Mouse (Mus musculus) testis, adult 2 months (tissue): ENCODE measurements around the gene Cnot10. TPM values are rescaled to one million over a fixed set of nuclear protein-coding genes. Genes with fewer than 3 reads are reported as not detected.
A peak's percentile ranks its signal among the peaks of the same experiment; 100 is the strongest.

Experiments
- H3K27ac ChIP-seq: fragments of 200-500 bp; 2 replicates; pipeline ENCODE4 v1.5.1; 2012; ENCODE audit warnings: low read depth, low read length; ENCODE audit not compliant: control insufficient read depth, insufficient read depth
- H3K27me3 ChIP-seq: fragments of 200-500 bp; 2 replicates; pipeline ENCODE4 v1.6.1; 2012; ENCODE audit warnings: mild to moderate bottlenecking, low read length, moderate library complexity; ENCODE audit not compliant: control insufficient read depth, insufficient read depth
- H3K36me3 ChIP-seq: fragments of 200-500 bp; 2 replicates; pipeline ENCODE4 v1.6.1; 2012; ENCODE audit warnings: mild to moderate bottlenecking, low read length; ENCODE audit not compliant: control insufficient read depth, insufficient read depth
- H3K4me1 ChIP-seq: fragments of 200-500 bp; 2 replicates; pipeline ENCODE4 v1.6.1; 2012; ENCODE audit warnings: low read length; ENCODE audit not compliant: control insufficient read depth, insufficient read depth
- H3K4me3 ChIP-seq: fragments of 200-500 bp; 2 replicates; pipeline ENCODE4 v1.5.1; 2012; ENCODE audit warnings: low read depth, mild to moderate bottlenecking, low read length, moderate library complexity, mixed read lengths; ENCODE audit not compliant: control insufficient read depth
- CTCF ChIP-seq: fragments of 200-500 bp; IDR thresholded peaks from 2 replicates; pipeline ENCODE4 v1.5.1; 2012; ENCODE audit warnings: low read depth, mild to moderate bottlenecking, inconsistent platforms, low read length, moderate library complexity; ENCODE audit not compliant: control insufficient read depth, insufficient read depth, insufficient replicate concordance
- POLR2A ChIP-seq: fragments of 200-500 bp; IDR thresholded peaks from 2 replicates; pipeline ENCODE4 v1.6.1; 2012; ENCODE audit warnings: low read depth, mild to moderate bottlenecking, inconsistent platforms, low read length, moderate library complexity; ENCODE audit not compliant: control insufficient read depth
- polyA plus RNA-seq: library from polyadenylated mRNA; depleted of rRNA; stranded (reverse); fragments of >200 nt; gene quantifications from 2 replicates; pipeline ENCODE4 v1.2.3, GENCODE M21; 2012

Cnot10 gene
- polyA plus RNA-seq, 1 experiment: 40.1 TPM

- Histone ChIP-seq H3K4me3 (no peak overlapping the region), H3K4me1 (peaks cover 7% of the 10 kb centered on the region), H3K27ac (no peak overlapping the region), H3K27me3 (no peaks in the 10 kb centered on the region), H3K36me3 (no peaks in the 10 kb centered on the region)
- no peak for TF ChIP-seq POLR2A
- no peak for TF ChIP-seq CTCF
Measured at GRCm38 (mm10) chr9:114666858-114667257, 26.9 kb upstream of the Cnot10 start.

- no peaks in the 10 kb centered on the region for H3K36me3 ChIP-seq
- TF ChIP-seq CTCF: no peak
- TF ChIP-seq POLR2A: no peak
- H3K27ac ChIP-seq: no peak overlapping the region
- H3K4me3 ChIP-seq: peak overlapping the region; percentile 3
- peaks cover 12% of the 10 kb centered on the region for H3K4me1 ChIP-seq
- no peaks in the 10 kb centered on the region for H3K27me3 ChIP-seq
Measured at GRCm38 (mm10) chr9:114663782-114664181, 23.8 kb upstream of the Cnot10 start.

- Histone ChIP-seq H3K4me1 (peaks cover 12% of the 10 kb centered on the region), H3K27me3 (no peaks in the 10 kb centered on the region), H3K4me3 (no peak overlapping the region), H3K27ac (no peak overlapping the region), H3K36me3 (no peaks in the 10 kb centered on the region)
- TF ChIP-seq POLR2A (no peak), CTCF (no peak)
Measured at GRCm38 (mm10) chr9:114661991-114662390, 22.0 kb upstream of the Cnot10 start.

GRCm38 (mm10) chr9:114660983-114661382 lies 21.0 kb upstream of the Cnot10 start:
- no peaks in the 10 kb centered on the region for H3K36me3 ChIP-seq
- H3K27me3 ChIP-seq: no peaks in the 10 kb centered on the region
- peaks cover 12% of the 10 kb centered on the region for H3K4me1 ChIP-seq
- no peak overlapping the region for H3K27ac ChIP-seq
- no peak for TF ChIP-seq CTCF
- no peak overlapping the region for H3K4me3 ChIP-seq

DNA sequence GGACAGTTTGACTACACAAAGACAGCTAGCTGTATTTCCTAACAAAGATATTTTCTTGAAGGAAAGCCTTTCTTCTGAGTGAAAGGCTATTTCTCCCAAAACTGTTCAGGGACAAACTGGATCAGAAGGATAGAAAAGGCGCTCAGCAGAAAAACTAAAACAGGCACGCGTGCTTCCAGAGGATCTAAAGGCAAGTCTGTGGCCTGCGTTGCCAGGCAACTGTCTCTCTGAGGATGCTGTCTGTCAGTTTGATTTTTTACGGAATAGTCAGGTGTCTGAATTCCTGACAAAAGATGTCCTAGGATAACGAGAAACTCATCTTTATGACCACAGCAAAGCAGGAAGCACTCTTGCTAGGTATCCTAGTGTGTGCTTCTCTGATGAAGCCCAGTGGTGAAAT lies 20.5 kb upstream of the Cnot10 start:
- no peak overlapping the region for H3K4me3 ChIP-seq
- TF ChIP-seq CTCF (no peak), POLR2A (no peak)
- H3K27me3 ChIP-seq: no peaks in the 10 kb centered on the region
- H3K4me1 ChIP-seq: peaks cover 12% of the 10 kb centered on the region
- no peaks in the 10 kb centered on the region for H3K36me3 ChIP-seq
- no peak overlapping the region for H3K27ac ChIP-seq

DNA sequence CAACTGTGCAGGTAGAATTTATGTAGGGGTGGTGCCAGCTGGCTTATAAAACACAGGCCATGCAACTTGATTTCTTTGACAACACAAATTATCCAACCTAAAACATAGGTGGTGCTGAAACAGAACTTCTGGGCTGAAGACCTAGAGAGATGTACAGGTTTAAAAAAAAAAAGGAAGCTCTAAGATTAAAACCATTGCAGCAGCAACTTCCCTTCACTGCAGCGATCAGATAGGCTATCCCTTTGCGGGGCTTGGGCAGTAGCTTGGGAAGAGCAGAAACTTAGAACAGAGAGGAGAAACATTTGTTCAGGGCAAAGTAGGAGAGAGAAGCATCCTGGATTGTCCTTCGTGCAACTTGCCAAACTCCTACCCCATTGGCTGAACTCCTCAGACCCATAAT lies 16.7 kb upstream of the Cnot10 start:
- H3K36me3 ChIP-seq: no peaks in the 10 kb centered on the region
- H3K4me1 ChIP-seq: peaks cover 5% of the 10 kb centered on the region; the same call in 1 of the 2 replicates
- no peak overlapping the region for H3K27ac ChIP-seq
- H3K27me3 ChIP-seq: no peaks in the 10 kb centered on the region
- TF ChIP-seq POLR2A: no peak
- TF ChIP-seq CTCF: no peak
- H3K4me3 ChIP-seq: no peak overlapping the region

DNA sequence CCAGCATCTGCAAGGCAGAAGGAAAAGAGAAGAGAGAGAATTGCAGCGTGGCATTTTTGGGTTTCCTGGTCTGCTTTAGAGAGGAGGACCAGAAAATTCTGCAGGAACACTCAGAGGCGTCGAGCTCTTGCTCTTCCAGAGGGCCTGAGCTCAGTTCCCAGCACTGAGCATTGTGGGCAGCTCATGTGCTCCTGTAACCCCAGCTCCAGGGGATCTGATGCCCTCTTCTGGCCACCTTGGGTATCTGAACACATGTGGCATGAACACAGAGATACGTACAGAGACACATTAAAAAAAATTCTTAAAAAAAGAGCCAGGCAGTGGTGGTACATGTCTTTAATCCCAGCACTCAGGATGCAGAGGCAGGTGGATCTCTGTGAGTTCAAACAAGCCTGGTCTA lies 15.4 kb upstream of the Cnot10 start:
- TF ChIP-seq CTCF: no peak
- no peak for TF ChIP-seq POLR2A
- H3K36me3 ChIP-seq: no peaks in the 10 kb centered on the region
- H3K27me3 ChIP-seq: no peaks in the 10 kb centered on the region
- H3K4me3 ChIP-seq: no peak overlapping the region
- no peak overlapping the region for H3K27ac ChIP-seq
- peaks cover 5% of the 10 kb centered on the region; the same call in 1 of the 2 replicates for H3K4me1 ChIP-seq
